Mouse (Mus musculus): ENCODE results near the gene Invs. TPM values are rescaled to one million over a fixed set of nuclear protein-coding genes. Genes with fewer than 3 reads are reported as not detected.
"Not testable (repeated sequence)": the region's sequence is repeated elsewhere in the genome, so short reads cannot be mapped to it uniquely, and the experiment has no call there.

Invs gene
- polyA plus RNA-seq, 1 experiment: 2.8 TPM

DNA sequence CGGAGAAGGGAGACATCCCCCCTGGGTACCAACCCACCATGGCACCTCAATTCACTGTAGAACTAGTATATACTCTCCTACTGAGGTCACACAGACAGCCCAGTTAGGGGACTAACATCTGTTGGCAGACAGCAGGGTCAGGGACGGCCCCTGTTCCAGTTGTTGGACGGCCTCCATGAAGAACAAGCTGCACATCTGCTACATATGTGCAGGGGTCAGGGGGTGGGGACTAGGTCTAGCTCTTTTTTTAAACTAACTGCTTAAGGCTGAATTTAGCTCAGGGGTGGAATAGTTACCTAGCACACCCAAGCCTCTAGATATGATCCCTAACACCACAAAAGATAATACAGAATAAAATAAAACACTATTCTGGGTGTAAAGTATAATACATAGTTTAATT is 82.8 kb downstream of the Invs start:
- Histone ChIP-seq H3K4me3 (ENCODE audit: insufficient read depth, poor library complexity, severe bottlenecking) (no peak overlapping the region), H3K36me3 (ENCODE audit: control insufficient read depth, insufficient read depth) (no peaks in the 10 kb centered on the region), H3ac (ENCODE audit: control insufficient read depth, insufficient read length, low read depth) (no peak overlapping the region), H3K79me3 (ENCODE audit: low read depth) (no peaks in the 10 kb centered on the region), H3K79me2 (ENCODE audit: control insufficient read depth, insufficient read depth) (no peaks in the 10 kb centered on the region), H3K27me3 (ENCODE audit: control insufficient read depth, insufficient read depth, insufficient read length) (no peaks in the 10 kb centered on the region)
- TF ChIP-seq CTCF (IDR thresholded peaks at IDR 0.05; ENCODE audit: control insufficient read depth, insufficient read depth, insufficient read length) (no peak), MYOG (IDR thresholded peaks at IDR 0.05; ENCODE audit: control insufficient read depth, extremely low read depth, insufficient read length) (no peak), MAX (IDR thresholded peaks at IDR 0.05) (no peak), FOSL1 (IDR thresholded peaks at IDR 0.05; ENCODE audit: insufficient read depth, low read length, poor library complexity, severe bottlenecking) (no peak), CEBPB (IDR thresholded peaks at IDR 0.05; ENCODE audit: low read depth) (no peak), MYOD1 (IDR thresholded peaks at IDR 0.05; ENCODE audit: control insufficient read depth, insufficient read length, low read depth) (no peak), USF1 (IDR thresholded peaks at IDR 0.05; ENCODE audit: low read depth) (no peak)

DNA sequence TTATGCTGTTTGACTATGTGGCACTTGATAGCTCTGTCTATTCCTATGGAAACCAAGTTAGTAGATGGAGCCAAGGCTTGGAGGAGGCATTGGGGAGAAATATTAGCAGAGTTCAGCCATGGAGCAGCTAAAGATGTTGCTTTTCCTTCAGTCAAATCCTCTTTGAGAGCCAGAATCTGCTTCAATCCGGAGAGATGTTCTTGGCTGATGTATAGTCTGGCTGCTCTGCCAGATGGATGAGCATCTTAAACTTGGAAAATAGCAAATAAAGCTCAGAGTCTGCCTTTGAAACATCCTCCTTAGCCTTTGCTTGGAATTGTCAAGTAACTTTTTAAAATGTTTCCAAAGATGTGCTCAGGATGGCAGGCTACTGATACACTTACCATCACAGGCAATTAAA is 91.5 kb downstream of the Invs start:
- TF ChIP-seq FOSL1 (IDR thresholded peaks at IDR 0.05; ENCODE audit: insufficient read depth, low read length, poor library complexity, severe bottlenecking) (no peak), MYOG (IDR thresholded peaks at IDR 0.05; ENCODE audit: control insufficient read depth, extremely low read depth, insufficient read length) (no peak), CEBPB (IDR thresholded peaks at IDR 0.05; ENCODE audit: low read depth) (no peak), USF1 (IDR thresholded peaks at IDR 0.05; ENCODE audit: low read depth) (no peak), MYOD1 (IDR thresholded peaks at IDR 0.05; ENCODE audit: control insufficient read depth, insufficient read length, low read depth) (no peak)
- Histone ChIP-seq H3K79me2 (ENCODE audit: control insufficient read depth, insufficient read depth) (no peaks in the 10 kb centered on the region), H3ac (ENCODE audit: control insufficient read depth, insufficient read length, low read depth) (no peak overlapping the region), H3K27me3 (ENCODE audit: control insufficient read depth, insufficient read depth, insufficient read length) (no peaks in the 10 kb centered on the region), H3K79me3 (ENCODE audit: low read depth) (no peaks in the 10 kb centered on the region), H3K36me3 (ENCODE audit: control insufficient read depth, insufficient read depth) (no peaks in the 10 kb centered on the region), H3K4me3 (ENCODE audit: insufficient read depth, poor library complexity, severe bottlenecking) (no peak overlapping the region)

DNA sequence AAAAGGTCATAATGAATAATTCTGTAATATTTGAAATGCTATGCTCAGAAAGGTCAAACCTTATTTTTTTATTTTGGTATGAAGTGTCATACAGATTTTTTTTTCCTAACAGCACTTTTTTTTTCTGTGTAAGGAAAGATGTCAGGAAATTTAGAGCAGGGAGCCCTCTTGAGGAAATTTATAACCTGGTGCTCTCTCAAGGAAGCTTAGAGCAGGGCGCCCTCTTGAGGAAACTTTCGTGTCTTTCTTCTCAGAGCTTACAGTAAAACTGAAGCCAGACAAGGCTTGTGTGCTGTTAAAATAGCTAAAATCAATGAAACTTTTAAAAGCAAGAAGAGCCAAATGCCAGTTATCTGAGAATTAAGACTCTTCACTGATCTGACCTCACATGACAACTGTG is 101.4 kb downstream of the Invs start:
- Histone ChIP-seq H3K79me3 (ENCODE audit: low read depth) (no peaks in the 10 kb centered on the region), H3K4me3 (ENCODE audit: insufficient read depth, poor library complexity, severe bottlenecking) (no peak overlapping the region), H3ac (ENCODE audit: control insufficient read depth, insufficient read length, low read depth) (no peak overlapping the region), H3K36me3 (ENCODE audit: control insufficient read depth, insufficient read depth) (no peaks in the 10 kb centered on the region), H3K27me3 (ENCODE audit: control insufficient read depth, insufficient read depth, insufficient read length) (no peaks in the 10 kb centered on the region), H3K79me2 (ENCODE audit: control insufficient read depth, insufficient read depth) (no peaks in the 10 kb centered on the region)
- TF ChIP-seq CTCF (IDR thresholded peaks at IDR 0.05; ENCODE audit: control insufficient read depth, insufficient read depth, insufficient read length) (peak; percentile 12), MAX (IDR thresholded peaks at IDR 0.05) (no peak)

DNA sequence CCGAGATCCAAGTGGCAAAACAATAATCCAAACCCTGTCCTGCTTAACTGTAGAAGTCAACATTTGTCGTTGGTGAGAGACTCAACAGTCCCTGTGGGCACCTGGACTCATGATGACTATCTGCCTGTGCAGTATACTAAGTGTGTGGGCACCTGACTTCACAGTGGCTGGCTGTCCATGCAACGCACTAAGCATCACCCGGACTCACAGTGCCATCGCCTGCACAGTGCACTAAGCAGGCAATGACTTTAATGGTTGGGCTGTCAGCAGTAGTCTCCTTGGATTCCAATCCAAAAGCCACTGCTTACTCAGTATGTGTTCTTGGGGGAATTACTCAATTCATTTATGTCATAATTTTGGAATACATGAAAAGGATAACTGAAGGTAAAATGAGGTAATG is 102.9 kb downstream of the Invs start:
- H3K4me3 ChIP-seq (ENCODE audit: insufficient read depth, poor library complexity, severe bottlenecking): no peak overlapping the region
- no peaks in the 10 kb centered on the region for H3K79me3 ChIP-seq (ENCODE audit: low read depth)
- H3K27me3 ChIP-seq (ENCODE audit: control insufficient read depth, insufficient read depth, insufficient read length): no peaks in the 10 kb centered on the region
- no peaks in the 10 kb centered on the region for H3K79me2 ChIP-seq (ENCODE audit: control insufficient read depth, insufficient read depth)
- H3ac ChIP-seq (ENCODE audit: control insufficient read depth, insufficient read length, low read depth): no peak overlapping the region
- TF ChIP-seq MYOG (IDR thresholded peaks at IDR 0.05; ENCODE audit: control insufficient read depth, extremely low read depth, insufficient read length) (no peak), FOSL1 (IDR thresholded peaks at IDR 0.05; ENCODE audit: insufficient read depth, low read length, poor library complexity, severe bottlenecking) (no peak), CTCF (IDR thresholded peaks at IDR 0.05; ENCODE audit: control insufficient read depth, insufficient read depth, insufficient read length) (no peak), MYOD1 (IDR thresholded peaks at IDR 0.05; ENCODE audit: control insufficient read depth, insufficient read length, low read depth) (no peak), USF1 (IDR thresholded peaks at IDR 0.05; ENCODE audit: low read depth) (no peak)
- H3K36me3 ChIP-seq (ENCODE audit: control insufficient read depth, insufficient read depth): no peaks in the 10 kb centered on the region

DNA sequence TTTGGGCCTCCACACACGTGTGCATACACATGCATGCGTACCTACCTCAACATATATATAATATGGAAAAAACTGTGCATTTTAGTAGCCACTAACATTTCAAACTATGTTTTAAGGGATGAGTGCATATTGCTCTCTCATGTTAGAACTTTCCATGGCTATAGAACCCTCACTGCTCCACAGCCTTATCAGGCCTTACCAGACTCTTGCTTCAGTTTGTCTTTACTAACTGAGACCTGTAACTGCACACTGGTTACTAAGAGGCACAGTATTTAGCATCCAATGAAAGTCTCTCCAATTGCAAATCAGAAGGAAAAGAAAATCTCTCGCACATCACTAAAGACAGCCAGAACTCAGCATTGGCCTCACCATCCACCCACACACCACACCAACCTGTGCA is 117.4 kb downstream of the Invs start:
- TF ChIP-seq MYOD1 (IDR thresholded peaks at IDR 0.05; ENCODE audit: control insufficient read depth, insufficient read length, low read depth) (no peak), USF1 (IDR thresholded peaks at IDR 0.05; ENCODE audit: low read depth) (no peak), FOSL1 (IDR thresholded peaks at IDR 0.05; ENCODE audit: insufficient read depth, low read length, poor library complexity, severe bottlenecking) (no peak), MAX (IDR thresholded peaks at IDR 0.05) (no peak), MYOG (IDR thresholded peaks at IDR 0.05; ENCODE audit: control insufficient read depth, extremely low read depth, insufficient read length) (no peak), CEBPB (IDR thresholded peaks at IDR 0.05; ENCODE audit: low read depth) (no peak), CTCF (IDR thresholded peaks at IDR 0.05; ENCODE audit: control insufficient read depth, insufficient read depth, insufficient read length) (no peak)
- Histone ChIP-seq H3K27me3 (ENCODE audit: control insufficient read depth, insufficient read depth, insufficient read length) (no peaks in the 10 kb centered on the region), H3K79me3 (ENCODE audit: low read depth) (no peaks in the 10 kb centered on the region), H3ac (ENCODE audit: control insufficient read depth, insufficient read length, low read depth) (no peak overlapping the region), H3K36me3 (ENCODE audit: control insufficient read depth, insufficient read depth) (no peaks in the 10 kb centered on the region), H3K79me2 (ENCODE audit: control insufficient read depth, insufficient read depth) (no peaks in the 10 kb centered on the region), H3K4me3 (ENCODE audit: insufficient read depth, poor library complexity, severe bottlenecking) (no peak overlapping the region)

DNA sequence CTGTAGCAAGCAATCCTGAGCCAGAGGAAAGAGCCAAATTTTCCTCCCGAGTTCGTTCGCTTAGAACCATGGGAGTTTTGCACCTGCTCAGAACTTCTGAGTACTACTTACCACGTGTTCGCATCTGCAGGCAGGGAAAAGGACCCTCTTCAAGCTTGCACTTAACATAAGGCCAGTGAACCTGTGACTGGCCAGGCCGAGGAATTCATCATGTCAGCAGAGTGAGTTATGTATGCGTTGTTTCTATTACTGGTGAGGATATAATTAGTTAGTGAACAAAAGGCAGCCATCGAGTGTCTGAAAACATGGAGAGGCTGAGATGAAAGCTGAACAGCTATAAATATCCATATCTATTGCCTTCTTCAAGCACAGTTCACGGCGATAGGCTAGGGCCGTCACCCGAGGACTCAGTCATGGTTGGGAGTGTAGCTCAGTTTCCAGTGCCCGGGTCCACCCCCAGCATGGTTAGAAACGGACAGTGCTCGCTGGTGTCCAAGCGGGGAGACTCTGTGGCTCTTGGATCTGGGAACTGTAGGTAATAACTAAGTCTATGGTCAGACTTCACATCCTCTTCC is 123.6 kb downstream of the Invs start:
- no peaks in the 10 kb centered on the region for H3K27me3 ChIP-seq (ENCODE audit: control insufficient read depth, insufficient read depth, insufficient read length)
- no peak overlapping the region for H3K4me3 ChIP-seq (ENCODE audit: insufficient read depth, poor library complexity, severe bottlenecking)
- TF ChIP-seq CTCF (IDR thresholded peaks at IDR 0.05; ENCODE audit: control insufficient read depth, insufficient read depth, insufficient read length) (no peak), MYOD1 (IDR thresholded peaks at IDR 0.05; ENCODE audit: control insufficient read depth, insufficient read length, low read depth) (no peak), FOSL1 (IDR thresholded peaks at IDR 0.05; ENCODE audit: insufficient read depth, low read length, poor library complexity, severe bottlenecking) (no peak), USF1 (IDR thresholded peaks at IDR 0.05; ENCODE audit: low read depth) (no peak), CEBPB (IDR thresholded peaks at IDR 0.05; ENCODE audit: low read depth) (no peak), MYOG (IDR thresholded peaks at IDR 0.05; ENCODE audit: control insufficient read depth, extremely low read depth, insufficient read length) (no peak), MAX (IDR thresholded peaks at IDR 0.05) (no peak)
- no peak overlapping the region for H3ac ChIP-seq (ENCODE audit: control insufficient read depth, insufficient read length, low read depth)
- no peaks in the 10 kb centered on the region for H3K36me3 ChIP-seq (ENCODE audit: control insufficient read depth, insufficient read depth)
- H3K79me3 ChIP-seq (ENCODE audit: low read depth): no peaks in the 10 kb centered on the region
- no peaks in the 10 kb centered on the region for H3K79me2 ChIP-seq (ENCODE audit: control insufficient read depth, insufficient read depth)

DNA sequence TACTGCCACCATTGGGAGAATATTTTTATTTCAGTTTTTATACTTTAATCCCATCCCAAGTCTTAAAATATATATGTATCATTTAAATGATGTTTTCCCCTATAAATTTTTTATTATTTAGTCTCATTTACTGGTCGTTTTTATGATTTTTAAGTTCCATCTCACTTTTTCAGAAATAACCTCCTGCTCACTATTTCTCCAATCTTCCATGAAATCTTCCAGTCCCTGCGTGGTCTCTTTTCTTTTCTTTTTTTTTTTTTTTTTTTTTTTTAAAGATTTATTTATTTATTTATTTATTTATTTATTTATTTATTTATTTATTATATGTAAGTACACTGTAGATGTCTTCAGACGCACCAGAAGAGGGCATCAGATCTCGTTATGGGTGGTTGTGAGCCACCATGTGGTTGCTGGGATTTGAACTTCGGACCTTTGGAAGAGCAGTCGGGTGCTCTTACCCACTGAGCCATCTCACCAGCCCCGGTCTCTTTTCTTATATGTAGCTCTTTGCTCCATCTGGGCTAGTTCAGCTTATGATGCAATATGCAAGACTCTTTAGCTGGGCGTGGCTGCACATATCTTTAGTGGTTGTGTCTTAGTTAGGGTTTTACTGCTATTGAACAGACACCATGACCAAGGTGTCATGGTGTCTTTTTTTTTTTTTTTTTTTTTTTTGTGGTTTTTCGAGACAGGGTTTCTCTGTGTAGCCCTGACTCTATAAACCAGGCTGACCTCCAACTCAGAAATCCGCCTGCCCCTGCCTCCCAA is 126.3 kb downstream of the Invs start:
- not testable (repeated sequence) for H3K79me3 ChIP-seq (ENCODE audit: low read depth); H3ac ChIP-seq (ENCODE audit: control insufficient read depth, insufficient read length, low read depth); H3K27me3 ChIP-seq (ENCODE audit: control insufficient read depth, insufficient read depth, insufficient read length); H3K4me3 ChIP-seq (ENCODE audit: insufficient read depth, poor library complexity, severe bottlenecking); H3K36me3 ChIP-seq (ENCODE audit: control insufficient read depth, insufficient read depth); H3K79me2 ChIP-seq (ENCODE audit: control insufficient read depth, insufficient read depth)

Data from C2C12 (cell line).